Mouse (Mus musculus) CD4-positive naive resting alpha-beta T cell, adult 76 days (primary cell): ENCODE data around the gene P3h3. TPM values are rescaled to one million over a fixed set of nuclear protein-coding genes. Genes with fewer than 3 reads are reported as not detected.

Experiments
- total RNA-seq: library from RNA; stranded (reverse); gene quantifications from one replicate; pipeline ENCODE4 v1.2.4, GENCODE M21; 2023

Gene P3h3
- not detected for total RNA-seq

DNA sequence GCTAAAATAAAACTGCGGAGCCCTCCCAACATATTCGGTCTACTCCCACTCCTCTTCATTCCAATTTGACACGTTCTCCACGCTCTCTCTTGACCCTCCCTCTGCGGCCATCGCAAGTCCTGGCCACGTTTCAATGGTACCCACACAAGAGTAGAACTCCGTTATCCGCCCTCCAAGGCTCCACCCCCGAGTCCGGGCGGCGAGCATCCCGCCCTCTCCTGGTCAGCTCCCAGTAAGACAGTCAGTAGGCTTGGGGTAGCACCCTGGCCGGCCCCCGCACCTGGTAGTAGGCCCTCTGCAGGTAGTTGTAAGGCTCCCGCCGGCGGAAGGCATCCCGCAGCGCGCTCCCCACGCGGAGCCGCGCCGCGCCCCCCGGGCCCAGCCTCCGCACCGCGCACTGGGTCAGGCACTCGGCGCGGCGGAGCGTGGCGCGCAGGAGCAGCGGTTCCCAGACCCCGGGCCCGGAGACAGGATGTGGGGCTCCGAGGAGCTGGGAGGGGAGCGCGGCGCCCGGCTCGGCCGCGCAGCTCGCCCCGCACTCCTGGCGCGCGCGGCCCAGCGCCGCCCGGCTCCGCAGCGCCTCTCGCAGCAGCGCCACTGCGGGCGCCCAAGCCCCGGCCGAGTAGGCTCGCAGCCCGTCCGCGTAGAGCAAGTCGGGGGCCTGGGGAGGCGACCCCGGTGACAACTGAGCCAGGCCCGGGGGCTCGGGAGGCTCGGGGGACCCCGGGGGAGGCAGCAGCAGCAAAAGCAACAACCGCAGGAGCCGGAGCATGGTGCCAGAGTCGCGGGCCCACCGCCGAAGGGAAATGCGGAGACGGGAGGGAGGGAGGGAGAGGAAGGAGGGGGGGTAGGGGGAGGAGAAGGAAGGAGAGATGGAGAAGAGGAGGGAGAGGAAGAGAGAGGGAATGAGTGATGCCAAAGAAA lies at the start of gene P3h3:
Gene P3h3 (minus strand): TSS at position 837 of the 924 bp plus-strand sequence.

DNA sequence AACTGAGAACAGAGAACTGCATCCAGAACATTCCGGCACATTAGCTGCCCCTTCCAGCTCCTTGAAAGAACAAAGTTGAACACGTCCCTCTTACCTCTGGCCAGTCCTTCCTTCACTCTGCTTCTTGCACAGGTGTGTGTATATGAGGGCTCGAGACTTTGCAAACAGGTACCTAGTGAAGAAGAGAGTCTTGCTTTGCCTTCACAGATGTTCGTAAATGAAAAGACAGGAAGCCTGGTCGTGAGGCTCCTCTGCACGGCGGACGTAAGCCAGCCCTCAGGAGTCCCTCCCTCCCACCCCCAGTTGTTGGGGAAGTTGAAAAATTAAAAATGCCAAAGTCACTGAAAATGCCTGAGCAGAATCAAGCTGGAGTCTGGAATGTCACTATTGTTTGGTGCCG lies 30.4 kb upstream of the P3h3 start, which contains the start of gene Cd4:
Gene Cd4 (minus strand): TSS at position 236 of the 400 bp plus-strand sequence.

DNA sequence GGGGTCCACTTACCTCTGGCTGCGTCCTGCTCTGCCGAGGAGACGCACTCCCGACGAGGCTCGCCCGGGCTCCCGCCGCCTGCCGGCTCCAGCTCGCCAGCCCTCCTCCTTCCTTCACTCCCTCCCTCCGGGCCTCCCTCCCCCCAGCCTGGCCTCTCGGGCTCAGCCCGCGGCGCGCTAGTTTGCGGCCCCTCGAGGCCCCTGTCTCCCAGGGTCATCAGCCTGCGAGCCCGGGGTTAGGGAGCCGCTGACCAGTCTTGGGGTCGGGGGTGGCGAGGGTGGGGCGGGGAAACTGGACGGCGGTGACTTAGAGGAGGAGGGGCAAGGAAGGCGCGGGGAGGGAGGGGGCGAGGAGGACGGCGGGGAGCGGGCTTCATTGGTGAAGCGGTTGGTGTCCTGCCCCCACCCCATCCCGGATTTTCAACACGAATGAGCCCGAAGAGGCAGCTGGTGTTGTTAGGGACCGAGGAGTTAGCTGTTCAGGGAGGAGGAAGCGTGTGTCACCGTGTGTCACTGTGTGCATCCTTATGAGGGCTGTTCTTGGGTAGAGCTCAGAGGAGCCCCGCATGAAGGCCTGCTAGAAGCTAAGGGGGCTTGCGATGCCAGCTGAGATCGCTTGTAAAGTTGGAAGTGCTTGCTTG lies 6.2 kb upstream of the P3h3 start, which contains the start of gene Gpr162:
Gene Gpr162 (minus strand): TSS at position 326 of the 641 bp plus-strand sequence.

DNA sequence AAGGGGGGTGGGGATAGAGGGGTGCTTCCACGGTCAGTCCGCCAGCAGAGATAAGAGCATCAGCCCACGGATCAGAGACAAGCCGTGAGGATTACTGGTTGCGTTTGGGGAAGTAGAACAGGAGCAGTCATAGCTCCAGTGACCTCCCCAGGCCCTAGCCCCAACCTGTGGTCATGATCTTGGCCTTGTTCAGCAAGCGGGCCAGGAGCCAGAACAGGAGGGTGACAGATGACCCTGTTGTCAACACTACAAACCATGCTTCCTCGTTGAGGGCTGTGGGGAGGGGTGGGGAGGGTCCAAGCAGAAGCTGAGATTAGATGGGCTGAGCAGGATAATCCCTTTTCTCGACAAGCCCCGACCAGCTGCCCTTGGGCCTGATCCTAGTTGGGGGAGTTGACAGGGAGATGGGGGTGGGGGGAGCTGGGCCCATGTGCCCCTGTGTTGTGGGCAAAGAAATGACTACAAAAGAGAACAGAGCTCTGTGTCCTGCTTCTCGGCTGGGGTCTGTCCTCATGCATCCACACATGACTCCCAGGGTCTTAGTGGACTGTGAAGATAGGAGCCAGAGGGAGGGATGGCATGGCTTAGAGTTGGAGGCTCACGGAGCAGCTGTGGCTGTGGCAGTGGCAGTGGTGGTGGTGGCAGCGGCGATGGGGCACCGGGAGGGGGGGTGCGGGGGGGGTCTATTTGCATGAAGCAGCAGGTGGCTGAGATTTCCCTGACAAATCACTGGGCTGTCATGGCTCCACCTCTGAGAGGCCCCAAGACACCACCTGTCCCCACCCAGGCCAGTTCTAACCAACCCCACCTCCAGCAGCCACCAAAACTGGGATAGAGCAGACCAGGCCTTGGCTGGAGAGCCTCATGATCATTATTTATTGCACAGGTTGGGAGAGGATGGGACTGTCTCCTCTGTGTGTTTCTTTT lies 17.0 kb downstream of the P3h3 start, which contains the start of gene Gnb3:
Gene Gnb3 (minus strand): TSS at position 35 of the 927 bp plus-strand sequence.

DNA sequence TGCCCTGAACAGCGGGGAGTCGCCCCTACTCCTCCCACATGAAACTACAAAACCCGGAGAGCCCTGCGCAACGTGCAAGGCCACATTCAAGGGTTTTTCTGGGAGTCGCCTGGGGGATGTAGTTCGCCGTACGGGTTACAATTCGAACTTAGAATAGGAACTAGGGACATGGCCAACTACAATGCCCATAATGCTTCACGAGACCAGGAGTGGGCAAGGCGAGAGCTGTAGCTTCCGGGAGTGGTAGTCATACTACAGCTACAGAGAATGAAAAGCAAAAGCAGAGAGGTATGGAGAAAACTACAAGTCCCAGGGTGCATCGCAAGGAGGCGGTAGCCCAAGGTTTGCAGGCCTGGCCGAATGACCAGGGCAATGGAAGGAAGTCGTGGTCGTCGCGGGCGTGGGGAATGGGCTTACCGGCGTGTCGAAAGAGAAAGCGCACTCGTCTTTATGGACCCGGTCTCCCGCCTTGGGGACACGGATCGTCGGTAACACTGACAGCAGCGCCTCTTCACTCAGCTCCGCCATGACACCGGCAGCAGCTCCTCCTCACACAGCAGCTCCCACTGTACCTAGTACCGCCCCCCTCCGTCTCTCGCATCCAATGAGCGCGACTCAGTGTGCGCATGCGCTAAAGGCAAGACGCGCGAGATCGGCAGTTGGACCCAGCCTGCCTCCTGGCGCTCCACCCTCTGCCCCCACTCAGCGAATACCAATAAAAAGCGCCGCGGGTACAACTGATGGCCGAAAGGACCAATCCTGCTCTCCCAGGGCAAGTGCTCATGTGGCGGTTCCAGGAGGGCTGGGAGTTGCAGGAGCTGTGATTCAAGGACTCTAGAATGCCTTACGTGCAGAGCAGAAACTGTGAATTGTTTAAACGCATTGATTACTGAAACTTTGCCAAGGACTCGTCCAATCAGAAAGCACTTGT lies 28.4 kb downstream of the P3h3 start, which contains the start of the genes Usp5 and Cdca3:
Gene Usp5 (minus strand): TSS at position 617 of the 931 bp plus-strand sequence.
Gene Cdca3 (plus strand): TSS at position 680 of the 931 bp plus-strand sequence.

DNA sequence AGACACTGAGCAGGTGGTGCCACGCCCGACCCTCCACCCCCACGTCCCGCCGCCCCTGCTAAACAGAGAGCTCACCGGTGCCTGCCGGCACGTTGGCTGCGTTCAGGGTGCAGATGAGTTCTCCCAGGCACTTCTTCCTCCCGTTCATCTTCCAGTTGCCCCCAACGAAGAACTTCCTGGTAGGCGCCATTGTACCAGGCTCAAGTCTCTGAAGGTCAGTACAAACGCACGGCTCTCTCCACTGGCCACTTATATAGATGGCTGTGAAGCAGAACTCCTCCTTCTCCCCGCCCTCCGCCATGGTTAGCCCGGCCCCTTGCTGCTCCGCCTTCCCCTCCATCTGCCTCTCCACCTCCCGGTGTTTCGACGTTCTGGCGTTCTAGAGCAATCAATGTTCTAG lies 43.6 kb downstream of the P3h3 start, which contains the start of gene Tpi1:
Gene Tpi1 (minus strand): TSS at position 364 of the 400 bp plus-strand sequence.

DNA sequence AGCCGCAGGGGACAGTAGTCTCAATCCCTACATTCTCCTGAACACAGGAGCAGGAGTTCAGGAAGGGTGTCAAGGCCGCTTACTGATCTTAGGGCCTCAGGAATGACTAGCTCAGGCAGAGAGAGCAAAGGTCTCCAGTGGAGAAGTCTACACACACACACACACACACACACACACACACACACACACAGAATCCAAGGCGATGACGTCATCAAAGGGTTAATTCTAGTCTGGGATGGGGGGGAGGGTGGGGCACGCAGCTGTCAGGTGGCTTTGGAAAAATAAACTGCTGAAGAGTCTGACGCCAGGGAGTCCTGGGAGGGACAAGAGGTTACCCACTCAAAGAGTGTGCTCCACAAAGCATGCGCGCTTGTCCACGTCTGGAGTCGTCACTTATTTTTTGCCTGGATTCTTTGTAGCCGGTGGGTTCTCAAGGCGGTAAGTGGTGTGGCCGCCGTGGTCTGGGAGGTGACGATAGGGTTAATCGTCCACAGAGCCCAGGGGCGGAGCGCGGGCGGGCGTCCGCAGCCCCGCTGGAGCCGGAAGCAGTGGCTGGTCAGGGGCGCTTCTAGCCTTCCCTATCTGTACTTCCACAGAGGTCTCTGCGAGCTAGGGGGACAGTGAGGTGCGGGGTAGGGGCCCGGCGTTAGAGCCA lies 49.1 kb downstream of the P3h3 start, which contains the start of gene Spsb2:
Gene Spsb2 (plus strand): TSS at position 304 of the 655 bp plus-strand sequence.

Other genes starting within 250 kb of the P3h3 start
- gene C1s2, start 221.7 kb downstream of the P3h3 start, total RNA-seq, result not detected
- gene Lpcat3, start 194.7 kb downstream of the P3h3 start, total RNA-seq, result 57.6 TPM
- gene Emg1, start 145.6 kb downstream of the P3h3 start, total RNA-seq, result 163 TPM
- 127 TPM for gene Phb2, start 145.4 kb downstream of the P3h3 start, total RNA-seq
- 175 TPM for gene Ptpn6, start 119.0 kb downstream of the P3h3 start, total RNA-seq
- gene Grcc10, start 116.4 kb downstream of the P3h3 start, total RNA-seq, result 222 TPM
- gene Gm45234, start 101.7 kb downstream of the P3h3 start, total RNA-seq, result 1.9 TPM
- 151 TPM for gene Atn1, start 101.2 kb downstream of the P3h3 start, total RNA-seq
- gene Eno2, start 88.1 kb downstream of the P3h3 start, total RNA-seq, result 2.5 TPM
- 10.3 TPM for gene Lrrc23, start 78.0 kb downstream of the P3h3 start, total RNA-seq
- gene Spsb2, start 49.1 kb downstream of the P3h3 start, total RNA-seq, result 3.4 TPM
- gene Tpi1, start 43.5 kb downstream of the P3h3 start, total RNA-seq, result 25.6 TPM
- 61.8 TPM for gene Usp5, start 28.3 kb downstream of the P3h3 start, total RNA-seq
- gene Cdca3, start 28.2 kb downstream of the P3h3 start, total RNA-seq, result 4.2 TPM
- not detected for gene Gnb3, start 17.5 kb downstream of the P3h3 start, total RNA-seq
- 0.82 TPM for gene Gpr162, start 6.2 kb upstream of the P3h3 start, total RNA-seq
- 401 TPM for gene Cd4, start 30.5 kb upstream of the P3h3 start, total RNA-seq
- gene Lag3, start 54.0 kb upstream of the P3h3 start, total RNA-seq, result 2.6 TPM
- 60.5 TPM for gene Ptms, start 62.4 kb upstream of the P3h3 start, total RNA-seq
- 72.1 TPM for gene Mlf2, start 73.6 kb upstream of the P3h3 start, total RNA-seq
- 40.5 TPM for gene Cops7a, start 107.8 kb upstream of the P3h3 start, total RNA-seq
- gene Pianp, start 138.9 kb upstream of the P3h3 start, total RNA-seq, result 1.1 TPM
- 79.4 TPM for gene Zfp384, start 151.4 kb upstream of the P3h3 start, total RNA-seq
- gene Ing4, start 182.0 kb upstream of the P3h3 start, total RNA-seq, result 72.1 TPM
- gene Acrbp, start 191.9 kb upstream of the P3h3 start, total RNA-seq, result 10.1 TPM
- gene Lpar5, start 210.2 kb upstream of the P3h3 start, total RNA-seq, result 12.8 TPM
- 269 TPM for gene Chd4, start 238.2 kb upstream of the P3h3 start, total RNA-seq